Mouse (Mus musculus) fat pad, adult 2 months (tissue): ENCODE results near the gene Arrdc5.

Experiments used
- DNase-seq: peaks from one replicate; pipeline ENCODE4 v3.0.0-alpha.2; 2011; ENCODE audit warnings: low read depth, low spot score; ENCODE audit errors: extremely low read depth

The Arrdc5 gene

GRCm38 (mm10) chr17:56257181-56257894 is 42.7 kb downstream of the Arrdc5 start:
- DNase-seq = no peak

GRCm38 (mm10) chr17:56256239-56256881 is 43.7 kb downstream of the Arrdc5 start, which contains the start of gene Fem1a:
TSS of gene Fem1a (plus strand) at chr17:56256810.
- DNase-seq = peak; percentile 91

GRCm38 (mm10) chr17:56255863-56256238 is 44.2 kb downstream of the Arrdc5 start:
- peak; percentile 87 for DNase-seq

GRCm38 (mm10) chr17:56255429-56255828 is 44.7 kb downstream of the Arrdc5 start:
- DNase-seq = no peak

GRCm38 (mm10) chr17:56254695-56255094 is 45.4 kb downstream of the Arrdc5 start:
- no peak for DNase-seq

GRCm38 (mm10) chr17:56251136-56251829 is 48.8 kb downstream of the Arrdc5 start:
- no peak for DNase-seq

- DNase-seq = no peak
These were observed 54.5 kb downstream of the Arrdc5 start for GRCm38 (mm10) chr17:56245608-56246007.
